Comparison of ENCODE assay signal across 12 mouse cellular contexts in genomic region chr2:166744433-166744832, GRCm38 (mm10). TPM values are rescaled to one million over a fixed set of nuclear protein-coding genes. Genes with fewer than 3 reads are reported as not detected.
DNase-seq lines count a peak whose midpoint lies in the region; ATAC-seq lines count a peak whose summit lies in the region.
"Had no signal": no experiment of that assay in that cellular context is flagged by ENCODE, and none has a peak within 500 bp of the region (broad histone marks: within the 10 kb centered on the region; RNA-seq: fewer than 3 reads in every experiment).

No protein-coding gene starts in this region.

- 0 out of 2 replicates have a peak, but pooled peaks cover 8% of the 10 kb centered on the region for H3K27me3 ChIP-seq in heart, embryonic 12.5 days (replicated peaks)
- H3K27me3 ChIP-seq: liver, embryonic 13.5 days had no signal

- H3K36me3 ChIP-seq in heart, embryonic 12.5 days, result no peaks in the 10 kb centered on the region
- H3K36me3 ChIP-seq: liver, embryonic 13.5 days had no signal

- 0 out of 2 replicates have a peak, but pooled peaks have one; percentile 7 for ATAC-seq in heart, embryonic 12.5 days (ENCODE audit: insufficient number of reproducible peaks, low FRiP score)
- peak; percentile 62 for ATAC-seq in common myeloid progenitor, adult 5-6 weeks (replicated peaks; ENCODE audit: low read depth, poor library complexity, severe bottlenecking)
- ATAC-seq: forebrain, postnatal 0 days had no signal

- H3K9ac ChIP-seq in heart, embryonic 12.5 days, result no peak overlapping the region
- H3K9ac ChIP-seq: forebrain, postnatal 0 days; liver, embryonic 13.5 days had no signal

- H3K9me3 ChIP-seq in heart, embryonic 12.5 days (replicated peaks), result no peaks in the 10 kb centered on the region
- H3K9me3 ChIP-seq: liver, embryonic 13.5 days had no signal

- H3K4me2 ChIP-seq in heart, embryonic 12.5 days, result no peak overlapping the region
- H3K4me2 ChIP-seq: liver, embryonic 13.5 days had no signal

- WGBS in heart, embryonic 12.5 days, result 68% methylated on average over 7 of the region's 7 CpGs

- peaks cover 5% of the 10 kb centered on the region; the same call in 1 of the 2 replicates for H3K4me1 ChIP-seq in heart, embryonic 12.5 days (replicated peaks)

- no peak overlapping the region for H3K27ac ChIP-seq in heart, embryonic 12.5 days (ENCODE audit: poor library complexity, severe bottlenecking)

- DNase-seq in heart, postnatal 4 days, result no peak
- DNase-seq in right cerebral cortex, postnatal 10 days (ENCODE audit: low spot score in 2 of 2), result peak; percentile 50 to 54
- DNase-seq in right cerebral cortex, postnatal 36 days (ENCODE audit: low spot score in 2 of 2), result no peak
- peak; percentile 25 for DNase-seq in skeletal muscle tissue, adult 2 months (ENCODE audit: low read depth, low spot score)
- DNase-seq in thymus, postnatal 25 days, result no peak
- DNase-seq in B cell, adult 2 months, result no peak
- DNase-seq: forebrain, postnatal 0 days; heart, postnatal 14 days; liver, embryonic 13.5 days; lung, postnatal 4 days had no signal

- no peak overlapping the region for H3K4me3 ChIP-seq in heart, embryonic 12.5 days
- H3K4me3 ChIP-seq: liver, embryonic 13.5 days had no signal

RNA-seq across cellular contexts. Expression of gene Prex1, which starts 30.8 kb away (rescaled TPM):
- polyA plus RNA-seq in heart, embryonic 12.5 days (2016; fragmentation: Nextera tagmentation; extraction: Ambion mirVana), result 12.0 and 13.6 TPM in 2 replicates
- 10 to 100 TPM; 13.8 to 14.8 TPM for total RNA-seq in heart, postnatal 4 days (2021)
- total RNA-seq in common myeloid progenitor, adult 5-6 weeks (2017), result 18.5 and 26.2 TPM in 2 replicates

RNA-seq across cellular contexts. Expression of gene Trp53rkb, which starts 47.9 kb away (rescaled TPM):
- polyA plus RNA-seq in heart, embryonic 12.5 days (2016; fragmentation: Nextera tagmentation; extraction: Ambion mirVana), result 5.5 and 6.1 TPM in 2 replicates
- 1 to 10 TPM; 4.0 to 5.1 TPM for total RNA-seq in heart, postnatal 4 days (2021)
- total RNA-seq in common myeloid progenitor, adult 5-6 weeks (2017), result 0.50 and 1.6 TPM in 2 replicates

Comparison
In these comparisons a context has a peak if more than half of its experiments do, and no peak if none do; other contexts are left out.
1. DNase-seq: peak in right cerebral cortex, postnatal 10 days (2 of 2) and skeletal muscle tissue, adult 2 months (single experiment); none in heart, postnatal 4 days (single experiment), right cerebral cortex, postnatal 36 days (0 of 2), thymus, postnatal 25 days (single experiment) and B cell, adult 2 months (0 of 2).